Mouse (Mus musculus): ENCODE results near the gene Ccpg1.

Gene Ccpg1

GRCm38 (mm10) chr9:73045711-73046110, 60.5 kb downstream of the Ccpg1 start:
- DNase-seq (ENCODE audit: low read depth) = no peak

GRCm38 (mm10) chr9:73047906-73048305, 62.7 kb downstream of the Ccpg1 start:
- no peak for DNase-seq (ENCODE audit: low read depth)

GRCm38 (mm10) chr9:73048927-73049326, 63.7 kb downstream of the Ccpg1 start:
- DNase-seq (ENCODE audit: low read depth) = no peak

- DNase-seq (ENCODE audit: low read depth) = no peak
These were observed 64.6 kb downstream of the Ccpg1 start for GRCm38 (mm10) chr9:73049833-73050232.

DNA sequence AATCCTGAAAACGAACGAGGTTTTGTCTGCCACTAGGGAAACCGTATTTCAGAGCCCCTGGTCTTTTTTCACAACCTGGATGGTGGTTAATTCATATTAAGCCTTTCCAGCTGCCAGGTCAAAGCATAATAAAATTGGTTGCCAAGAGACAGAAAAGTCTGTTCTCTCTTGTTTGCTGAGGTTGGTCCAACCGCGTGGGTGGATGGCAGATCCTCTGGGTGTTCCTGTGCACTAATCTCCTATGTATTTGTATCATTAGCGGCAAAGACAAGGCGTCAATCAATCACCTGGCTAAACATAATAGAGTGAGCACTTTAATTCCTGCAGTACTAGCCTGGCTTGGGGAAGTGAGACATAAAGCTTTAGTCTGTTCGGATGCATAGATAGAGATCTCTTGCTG, 65.4 kb downstream of the Ccpg1 start:
- no peak for DNase-seq (ENCODE audit: low read depth)

DNA sequence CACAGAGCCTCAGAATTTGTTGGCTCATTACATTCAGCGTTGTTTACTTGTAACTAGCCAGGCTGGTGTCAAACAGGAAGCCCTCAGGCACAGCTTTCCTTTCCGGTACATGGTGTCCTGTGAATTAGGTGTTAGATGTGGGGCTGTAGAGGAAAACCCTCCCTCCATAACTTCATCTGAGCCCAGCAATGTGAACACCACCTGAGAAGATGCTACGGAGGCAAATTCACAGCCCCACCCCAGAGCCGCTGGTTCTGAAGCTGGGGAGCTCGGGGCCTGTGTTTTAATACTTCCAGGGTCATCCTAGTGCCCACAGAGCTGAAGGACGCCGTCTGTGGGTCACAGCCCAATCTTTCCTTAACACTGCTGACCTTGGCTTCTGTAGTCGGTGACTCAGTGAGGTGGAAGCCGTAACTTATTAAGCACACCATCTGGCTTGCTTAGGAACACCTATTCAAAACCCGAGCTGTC, 70.2 kb downstream of the Ccpg1 start:
- DNase-seq (ENCODE audit: low read depth) = peak; percentile 54

- DNase-seq (ENCODE audit: low read depth) = no peak
These were observed 74.0 kb downstream of the Ccpg1 start for GRCm38 (mm10) chr9:73059224-73059623.

DNA sequence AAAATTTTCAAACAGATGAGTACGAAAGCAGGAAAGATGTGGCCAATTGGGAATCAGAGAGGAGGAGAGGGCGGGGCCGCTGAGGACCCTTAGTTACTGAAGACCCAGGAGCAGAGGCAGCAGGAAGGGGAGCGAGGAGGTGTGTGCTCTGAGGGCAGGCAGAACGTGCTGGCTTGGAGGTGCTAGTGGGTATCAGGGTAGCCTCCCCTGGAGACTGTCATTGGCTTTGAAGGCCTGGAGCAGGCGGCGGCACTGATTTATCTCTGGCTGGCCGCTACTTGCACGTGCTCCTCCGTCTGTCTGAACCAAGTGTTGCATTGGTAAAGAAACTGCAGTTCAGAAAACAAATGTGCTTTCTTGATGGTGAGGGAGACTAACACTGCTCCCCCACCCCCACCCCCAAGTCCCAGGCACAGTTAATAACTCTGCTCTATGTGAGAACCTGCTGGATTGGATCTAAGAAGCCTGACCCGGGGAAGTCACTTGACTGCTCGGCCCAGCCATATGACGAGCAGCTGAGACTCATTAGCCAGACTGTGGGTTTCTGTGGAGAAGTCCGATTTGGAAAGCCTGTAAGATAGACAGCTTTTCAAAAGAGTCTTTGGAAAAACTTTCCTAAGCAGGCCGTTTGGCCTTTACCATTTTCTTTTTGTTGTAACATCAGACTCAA, 78.5 kb downstream of the Ccpg1 start:
- no peak for DNase-seq (ENCODE audit: low read depth)

Measured in naive thymus-derived CD4-positive, alpha-beta T cell, adult 2 months (primary cell).